Mouse (Mus musculus): ENCODE results near the gene Myh3.
A peak's percentile ranks its signal among the peaks of the same experiment; 100 is the strongest.

DNA sequence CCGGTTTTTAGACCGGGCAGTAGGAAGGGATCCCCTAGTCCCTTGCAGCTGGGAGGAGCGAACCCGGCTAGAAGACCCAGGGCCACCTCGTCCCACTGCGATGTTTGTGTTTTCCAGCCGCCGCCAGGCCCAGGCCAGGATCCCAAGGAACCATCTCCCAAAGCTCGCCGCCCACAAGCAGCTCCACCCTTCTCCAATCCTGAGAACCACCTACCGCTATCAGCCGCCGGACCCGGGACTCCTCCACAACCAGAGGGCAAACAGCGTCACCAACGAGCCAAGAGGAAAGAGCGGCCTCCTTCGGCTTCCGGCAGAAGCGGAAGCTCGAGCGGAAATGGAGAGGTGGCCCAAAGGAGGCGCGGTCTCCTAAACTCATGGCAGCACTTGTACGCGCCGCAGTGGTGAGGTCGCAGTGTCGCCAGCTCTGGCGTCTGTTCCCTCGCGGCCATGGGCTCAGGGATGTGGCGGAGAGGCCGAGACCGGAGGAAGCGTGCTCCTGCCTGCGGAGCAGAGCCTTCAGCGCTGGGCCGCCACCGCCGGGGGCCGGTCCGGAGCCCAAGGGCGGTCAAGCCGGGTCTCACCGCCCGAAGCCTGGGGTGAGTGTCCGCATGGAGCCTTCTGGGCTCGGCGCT, 25.7 kb upstream of the Myh3 start, which contains the start of the genes Adprm and Sco1:
- TF ChIP-seq TCF3 (IDR thresholded peaks at IDR 0.05; ENCODE audit: insufficient read length, low read depth): no peak
- TF ChIP-seq TCF12 (IDR thresholded peaks at IDR 0.05; ENCODE audit: insufficient read depth, poor library complexity, severe bottlenecking): no peak
- TF ChIP-seq SRF (IDR thresholded peaks at IDR 0.05; ENCODE audit: control insufficient read depth, insufficient read length, low read depth): no peak
- no peak for TF ChIP-seq MAX (IDR thresholded peaks at IDR 0.05; ENCODE audit: low read depth)
- TF ChIP-seq MYOG (IDR thresholded peaks at IDR 0.05; ENCODE audit: control insufficient read depth in 1 of 3, insufficient read depth in 1 of 3, insufficient read length in 2 of 3, low read depth in 2 of 3): no peak
- TF ChIP-seq USF1 (IDR thresholded peaks at IDR 0.05; ENCODE audit: low read depth): no peak
- no peak for TF ChIP-seq REST (IDR thresholded peaks at IDR 0.05; ENCODE audit: insufficient read depth, insufficient read length)
- TF ChIP-seq POLR2A (IDR thresholded peaks at IDR 0.05; ENCODE audit: insufficient read length, low read depth): peak; percentile 99
- TF ChIP-seq E2F4 (IDR thresholded peaks at IDR 0.05; ENCODE audit: insufficient read depth): peak; percentile 74

Measured in myocyte (in vitro differentiated cells).